Mouse (Mus musculus): ENCODE measurements around the gene Plcxd3. TPM values are rescaled to one million over a fixed set of nuclear protein-coding genes. Genes with fewer than 3 reads are reported as not detected.

Gene Plcxd3
- polyA plus RNA-seq (2014; fragmentation: Nextera tagmentation; extraction: Ambion mirVana): 8.7 and 9.0 TPM in 2 replicates

DNA sequence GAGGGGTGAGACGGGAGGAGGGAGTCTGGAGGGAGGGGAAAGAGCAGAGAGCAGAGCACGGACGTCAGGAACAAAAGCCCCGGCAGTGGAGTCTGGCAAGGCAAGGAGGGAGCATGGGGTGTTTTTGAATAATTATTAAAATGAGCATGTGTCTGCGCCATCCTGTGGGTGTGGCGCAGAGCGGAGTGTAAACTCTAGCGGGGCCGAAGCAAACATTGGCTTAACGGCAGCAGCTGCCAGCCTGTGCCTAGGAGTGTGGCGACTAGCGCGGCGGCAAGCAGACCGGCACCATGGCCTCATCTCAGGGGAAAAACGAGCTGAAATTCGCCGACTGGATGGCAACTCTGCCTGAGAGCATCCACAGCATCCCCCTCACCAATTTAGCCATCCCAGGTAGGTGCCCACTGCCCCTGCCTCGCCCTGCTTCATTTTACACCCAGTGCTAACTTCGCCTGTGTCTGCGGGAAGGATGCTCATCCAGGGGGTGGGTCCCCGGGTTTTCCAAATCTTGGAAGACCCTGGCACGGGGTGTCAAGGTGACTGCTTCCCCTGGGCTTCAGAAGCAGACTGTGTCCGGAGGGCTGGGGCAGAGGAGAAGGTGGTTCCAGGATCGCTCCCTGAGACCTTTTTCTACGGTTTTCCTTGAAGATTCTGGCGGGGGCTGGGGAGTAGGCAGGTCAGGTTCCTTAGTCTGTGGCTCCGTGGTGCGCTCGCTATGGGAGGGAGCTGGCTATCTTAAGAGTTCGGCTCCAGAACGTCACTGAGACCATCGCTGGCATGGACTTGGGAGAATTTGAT lies at the start of gene Plcxd3:
Gene Plcxd3 (plus strand): TSS at position 69 of the 798 bp plus-strand sequence.
- no peaks in the 10 kb centered on the region; the same call in 1 of the 2 replicates for H3K4me1 ChIP-seq (ENCODE audit: control insufficient read depth, insufficient read depth, low read length)
- no peaks in the 10 kb centered on the region for H3K27me3 ChIP-seq (ENCODE audit: control insufficient read depth, insufficient read depth, low read length)
- peak within 1 kb of the TSS; percentile 53 for H3K9ac ChIP-seq (ENCODE audit: low read length)
- WGBS: under 1% methylated on average over 33 of the region's 33 CpGs
- H3K9me3 ChIP-seq (ENCODE audit: control insufficient read depth, low read length): no peaks in the 10 kb centered on the region
- H3K4me2 ChIP-seq (ENCODE audit: low read depth): peak within 1 kb of the TSS; percentile 67
- no peaks in the 10 kb centered on the region for H3K36me3 ChIP-seq (ENCODE audit: control insufficient read depth, insufficient read depth, low read length)
- no peak within 1 kb of the TSS for H3K27ac ChIP-seq (ENCODE audit: low read depth, low read length)
- ATAC-seq (ENCODE audit: insufficient read depth, low FRiP score, low TSS enrichment) (peak; percentile 94), DNase-seq (ENCODE audit: low spot score) (peak; percentile 76)
- H3K4me3 ChIP-seq (ENCODE audit: low read depth, low read length): peak within 1 kb of the TSS; percentile 41

GRCm38 (mm10) chr15:4331867-4332266 lies 43.4 kb upstream of the Plcxd3 start:
- Histone ChIP-seq H3K4me2 (ENCODE audit: low read depth) (no peak overlapping the region), H3K27me3 (ENCODE audit: control insufficient read depth, insufficient read depth, low read length) (no peaks in the 10 kb centered on the region), H3K9ac (ENCODE audit: low read length) (no peak overlapping the region), H3K4me1 (ENCODE audit: control insufficient read depth, insufficient read depth, low read length) (no peaks in the 10 kb centered on the region), H3K9me3 (ENCODE audit: control insufficient read depth, low read length) (no peaks in the 10 kb centered on the region), H3K4me3 (ENCODE audit: low read depth, low read length) (no peak overlapping the region), H3K27ac (ENCODE audit: low read depth, low read length) (no peak overlapping the region), H3K36me3 (ENCODE audit: control insufficient read depth, insufficient read depth, low read length) (no peaks in the 10 kb centered on the region)
- DNase-seq (ENCODE audit: low spot score) (no peak), ATAC-seq (ENCODE audit: insufficient read depth, low FRiP score, low TSS enrichment) (no peak)
- WGBS: 79% methylated on average over 4 of the region's 4 CpGs

- no peak overlapping the region for H3K27ac ChIP-seq (ENCODE audit: low read depth, low read length)
- H3K4me3 ChIP-seq (ENCODE audit: low read depth, low read length): no peak overlapping the region
- no peaks in the 10 kb centered on the region for H3K9me3 ChIP-seq (ENCODE audit: control insufficient read depth, low read length)
- 19% methylated on average over 4 of the region's 4 CpGs for WGBS
- H3K9ac ChIP-seq (ENCODE audit: low read length): no peak overlapping the region
- ATAC-seq (ENCODE audit: insufficient read depth, low FRiP score, low TSS enrichment) (no peak), DNase-seq (ENCODE audit: low spot score) (no peak)
- H3K36me3 ChIP-seq (ENCODE audit: control insufficient read depth, insufficient read depth, low read length): no peaks in the 10 kb centered on the region
- no peaks in the 10 kb centered on the region for H3K4me1 ChIP-seq (ENCODE audit: control insufficient read depth, insufficient read depth, low read length)
- no peak overlapping the region for H3K4me2 ChIP-seq (ENCODE audit: low read depth)
- no peaks in the 10 kb centered on the region for H3K27me3 ChIP-seq (ENCODE audit: control insufficient read depth, insufficient read depth, low read length)
These were observed 33.7 kb upstream of the Plcxd3 start for GRCm38 (mm10) chr15:4341620-4342019.

- H3K9ac ChIP-seq (ENCODE audit: low read length): no peak overlapping the region
- H3K27ac ChIP-seq (ENCODE audit: low read depth, low read length): no peak overlapping the region
- no peaks in the 10 kb centered on the region for H3K36me3 ChIP-seq (ENCODE audit: control insufficient read depth, insufficient read depth, low read length)
- DNase-seq (ENCODE audit: low spot score) (no peak), ATAC-seq (ENCODE audit: insufficient read depth, low FRiP score, low TSS enrichment) (no peak)
- no peaks in the 10 kb centered on the region for H3K9me3 ChIP-seq (ENCODE audit: control insufficient read depth, low read length)
- H3K4me1 ChIP-seq (ENCODE audit: control insufficient read depth, insufficient read depth, low read length): no peaks in the 10 kb centered on the region
- no peak overlapping the region for H3K4me2 ChIP-seq (ENCODE audit: low read depth)
- H3K4me3 ChIP-seq (ENCODE audit: low read depth, low read length): no peak overlapping the region
- no peaks in the 10 kb centered on the region for H3K27me3 ChIP-seq (ENCODE audit: control insufficient read depth, insufficient read depth, low read length)
- WGBS: 38% methylated on average over 7 of the region's 7 CpGs
These were observed 26.3 kb upstream of the Plcxd3 start for GRCm38 (mm10) chr15:4348816-4349553.

DNA sequence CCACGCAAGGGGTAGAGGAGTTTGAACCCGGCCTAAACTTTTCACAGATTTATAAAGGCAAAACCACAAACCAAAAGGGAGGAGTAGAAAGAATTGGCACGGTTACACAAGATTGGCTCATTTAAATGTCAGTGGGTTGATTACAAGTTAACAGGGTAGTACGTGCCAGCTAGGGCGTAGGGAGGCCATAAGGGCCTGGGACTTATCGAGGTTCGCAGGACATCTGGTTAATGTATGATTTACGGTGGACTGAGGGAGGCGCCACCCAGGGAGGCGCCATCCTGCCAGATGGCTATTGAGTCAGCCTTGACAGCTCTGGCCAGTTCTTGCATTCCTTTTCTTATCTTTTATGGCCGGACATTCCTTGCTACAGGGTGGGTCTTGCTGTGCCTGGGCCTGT lies 18.9 kb upstream of the Plcxd3 start:
- ATAC-seq (ENCODE audit: insufficient read depth, low FRiP score, low TSS enrichment) (no peak), DNase-seq (ENCODE audit: low spot score) (no peak)
- WGBS: 82% methylated on average over 11 of the region's 11 CpGs
- no peak overlapping the region for H3K4me2 ChIP-seq (ENCODE audit: low read depth)
- no peak overlapping the region for H3K4me3 ChIP-seq (ENCODE audit: low read depth, low read length)
- no peaks in the 10 kb centered on the region for H3K27me3 ChIP-seq (ENCODE audit: control insufficient read depth, insufficient read depth, low read length)
- no peaks in the 10 kb centered on the region for H3K36me3 ChIP-seq (ENCODE audit: control insufficient read depth, insufficient read depth, low read length)
- no peaks in the 10 kb centered on the region for H3K4me1 ChIP-seq (ENCODE audit: control insufficient read depth, insufficient read depth, low read length)
- no peak overlapping the region for H3K27ac ChIP-seq (ENCODE audit: low read depth, low read length)
- no peak overlapping the region for H3K9ac ChIP-seq (ENCODE audit: low read length)
- H3K9me3 ChIP-seq (ENCODE audit: control insufficient read depth, low read length): no peaks in the 10 kb centered on the region

DNA sequence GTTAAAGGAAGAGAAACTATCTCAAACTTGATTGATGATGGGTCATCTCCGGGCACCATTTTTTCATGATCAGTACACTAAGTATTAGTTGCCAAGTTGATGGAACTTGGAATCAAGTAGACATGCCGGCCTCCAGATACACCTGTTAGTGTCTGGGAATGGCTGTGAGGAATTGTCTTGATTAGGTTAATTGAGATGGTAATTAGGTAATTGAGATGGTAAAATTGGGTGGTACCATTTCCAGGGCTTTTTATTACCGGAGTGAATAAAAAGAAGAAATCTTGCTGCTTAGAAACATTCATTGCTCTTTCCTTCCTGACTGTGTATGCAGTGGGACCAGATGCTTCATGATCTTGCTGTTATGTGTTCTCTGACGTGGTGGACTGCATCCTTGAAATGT lies 17.6 kb upstream of the Plcxd3 start:
- Histone ChIP-seq H3K27me3 (ENCODE audit: control insufficient read depth, insufficient read depth, low read length) (no peaks in the 10 kb centered on the region), H3K4me1 (ENCODE audit: control insufficient read depth, insufficient read depth, low read length) (no peaks in the 10 kb centered on the region), H3K27ac (ENCODE audit: low read depth, low read length) (no peak overlapping the region), H3K36me3 (ENCODE audit: control insufficient read depth, insufficient read depth, low read length) (no peaks in the 10 kb centered on the region), H3K4me3 (ENCODE audit: low read depth, low read length) (no peak overlapping the region), H3K9ac (ENCODE audit: low read length) (no peak overlapping the region), H3K4me2 (ENCODE audit: low read depth) (no peak overlapping the region), H3K9me3 (ENCODE audit: control insufficient read depth, low read length) (no peaks in the 10 kb centered on the region)
- WGBS: 78% methylated on average over 4 of the region's 4 CpGs
- DNase-seq (ENCODE audit: low spot score): no peak
- no peak for ATAC-seq (ENCODE audit: insufficient read depth, low FRiP score, low TSS enrichment)

GRCm38 (mm10) chr15:4367801-4368200 lies 7.5 kb upstream of the Plcxd3 start:
- 70% methylated on average over 2 of the region's 2 CpGs for WGBS
- no peaks in the 10 kb centered on the region for H3K27me3 ChIP-seq (ENCODE audit: control insufficient read depth, insufficient read depth, low read length)
- DNase-seq (ENCODE audit: low spot score): no peak

DNA sequence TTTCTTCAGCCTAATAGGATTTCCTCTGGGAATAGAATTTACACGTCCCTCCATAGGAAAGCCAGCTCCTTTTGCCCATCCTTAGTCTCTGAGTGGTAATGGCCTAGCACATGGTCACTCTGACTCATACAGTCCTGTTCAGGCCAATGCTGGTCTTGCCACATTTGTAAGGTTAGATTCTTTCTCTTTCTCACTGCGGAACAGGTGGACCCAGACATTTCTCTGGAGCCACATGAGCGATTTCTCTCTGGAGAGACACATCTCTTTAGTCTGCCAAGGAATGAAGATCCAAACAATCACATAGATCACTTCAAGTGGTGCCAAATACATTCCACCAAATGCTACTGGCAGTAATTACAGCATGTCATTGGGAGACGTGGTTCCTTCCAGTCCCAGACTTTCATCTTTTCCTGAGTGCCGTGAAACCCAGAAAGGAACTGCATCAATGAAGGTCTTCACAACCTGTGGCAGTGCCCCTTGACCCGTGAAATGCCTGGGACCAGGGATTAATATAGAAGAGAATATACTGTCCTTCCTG lies 769 bp upstream of the Plcxd3 start:
- no peaks in the 10 kb centered on the region for H3K36me3 ChIP-seq (ENCODE audit: control insufficient read depth, insufficient read depth, low read length)
- no peak for DNase-seq (ENCODE audit: low spot score)
- H3K4me1 ChIP-seq (ENCODE audit: control insufficient read depth, insufficient read depth, low read length): no peaks in the 10 kb centered on the region; the same call in 1 of the 2 replicates
- 54% methylated on average over 6 of the region's 6 CpGs for WGBS
- no peak overlapping the region for H3K27ac ChIP-seq (ENCODE audit: low read depth, low read length)
- no peak overlapping the region for H3K9ac ChIP-seq (ENCODE audit: low read length)
- H3K4me3 ChIP-seq (ENCODE audit: low read depth, low read length): no peak overlapping the region; the same call in 1 of the 2 replicates
- H3K27me3 ChIP-seq (ENCODE audit: control insufficient read depth, insufficient read depth, low read length): no peaks in the 10 kb centered on the region
- no peaks in the 10 kb centered on the region for H3K9me3 ChIP-seq (ENCODE audit: control insufficient read depth, low read length)
- peak; percentile 16; the same call in 1 of the 2 replicates for ATAC-seq (ENCODE audit: insufficient read depth, low FRiP score, low TSS enrichment)
- H3K4me2 ChIP-seq (ENCODE audit: low read depth): peak overlapping the region; percentile 67; the same call in 1 of the 2 replicates

More at GRCm38 (mm10) chr15:4367801-4368200, 7.5 kb upstream of the Plcxd3 start:
- no peak overlapping the region for H3K27ac ChIP-seq (ENCODE audit: low read depth, low read length)
- no peaks in the 10 kb centered on the region for H3K36me3 ChIP-seq (ENCODE audit: control insufficient read depth, insufficient read depth, low read length)
- no peak overlapping the region for H3K4me2 ChIP-seq (ENCODE audit: low read depth)
- H3K4me1 ChIP-seq (ENCODE audit: control insufficient read depth, insufficient read depth, low read length): no peaks in the 10 kb centered on the region
- no peak for ATAC-seq (ENCODE audit: insufficient read depth, low FRiP score, low TSS enrichment)
- no peaks in the 10 kb centered on the region for H3K9me3 ChIP-seq (ENCODE audit: control insufficient read depth, low read length)
- no peak overlapping the region for H3K9ac ChIP-seq (ENCODE audit: low read length)
- H3K4me3 ChIP-seq (ENCODE audit: low read depth, low read length): no peak overlapping the region

Measured in neural tube, embryonic 11.5 days (tissue).